Mouse (Mus musculus): ENCODE results near the gene Anapc15. TPM values are rescaled to one million over a fixed set of nuclear protein-coding genes. Genes with fewer than 3 reads are reported as not detected.

Anapc15 gene
- total RNA-seq, 4 experiments from 2014 or later: 30.2 to 37.2 (median 35.0) TPM

DNA sequence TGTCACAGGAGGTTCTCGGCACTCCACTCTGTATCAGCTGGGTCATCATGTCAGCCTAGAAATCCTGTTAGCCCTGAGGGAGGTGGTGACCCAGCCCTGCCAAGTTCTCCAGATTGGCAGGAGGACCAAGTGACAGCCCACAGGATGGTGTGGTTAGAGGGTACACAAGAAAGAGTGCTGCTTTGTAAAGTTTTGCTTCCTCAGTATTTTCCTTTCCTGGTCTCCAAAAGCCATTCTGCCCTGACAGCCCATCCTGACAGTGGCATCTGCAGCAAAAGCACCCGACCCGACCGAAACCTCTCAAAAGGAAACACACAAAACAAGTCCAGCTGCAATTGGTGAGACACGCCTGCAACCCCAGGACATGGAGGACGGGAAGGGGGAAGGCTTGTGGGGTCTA lies 19.3 kb upstream of the Anapc15 start:
- no peak for DNase-seq (ENCODE audit: low spot score in 2 of 2)

DNA sequence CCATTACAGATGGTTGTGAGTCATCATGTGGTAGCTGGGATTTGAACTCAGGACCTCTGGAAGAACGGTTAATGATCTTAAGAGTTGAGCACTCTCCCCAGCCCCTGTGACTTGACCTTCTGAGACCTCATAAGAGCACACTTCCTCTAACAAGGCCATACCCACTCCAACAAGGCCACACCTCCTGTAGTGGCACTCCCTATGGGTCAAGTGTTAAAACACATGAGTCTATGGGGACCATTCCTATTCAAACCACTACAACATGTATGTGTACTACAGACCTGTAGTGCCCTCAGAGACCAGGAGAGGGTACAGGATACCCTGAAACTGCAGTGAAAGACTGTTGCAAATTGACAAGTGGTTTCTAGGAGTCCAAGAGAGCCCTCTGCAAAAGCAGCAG lies 15.6 kb upstream of the Anapc15 start:
- DNase-seq (ENCODE audit: low spot score in 2 of 2): no peak

DNA sequence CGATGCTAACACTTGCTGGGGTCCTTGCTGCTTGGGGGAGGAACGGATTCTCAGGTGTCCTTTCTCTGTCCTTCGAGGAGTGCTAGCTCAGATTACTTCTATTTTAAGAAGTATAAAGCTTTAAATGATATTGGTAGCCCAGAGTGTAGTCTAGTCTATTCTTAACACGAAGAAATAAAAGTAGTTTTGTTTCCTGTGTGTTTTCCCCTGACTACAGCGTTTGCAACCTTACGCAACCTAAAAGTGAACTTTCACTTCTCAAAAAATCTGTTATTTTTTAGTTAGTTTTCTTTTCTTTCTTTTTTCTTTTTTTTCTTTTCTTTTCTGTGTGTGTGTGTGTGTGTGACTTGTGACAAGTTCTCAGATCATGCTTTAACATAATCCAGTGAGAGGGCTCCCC lies 11.8 kb upstream of the Anapc15 start:
- no peak for DNase-seq (ENCODE audit: low spot score in 2 of 2)

DNA sequence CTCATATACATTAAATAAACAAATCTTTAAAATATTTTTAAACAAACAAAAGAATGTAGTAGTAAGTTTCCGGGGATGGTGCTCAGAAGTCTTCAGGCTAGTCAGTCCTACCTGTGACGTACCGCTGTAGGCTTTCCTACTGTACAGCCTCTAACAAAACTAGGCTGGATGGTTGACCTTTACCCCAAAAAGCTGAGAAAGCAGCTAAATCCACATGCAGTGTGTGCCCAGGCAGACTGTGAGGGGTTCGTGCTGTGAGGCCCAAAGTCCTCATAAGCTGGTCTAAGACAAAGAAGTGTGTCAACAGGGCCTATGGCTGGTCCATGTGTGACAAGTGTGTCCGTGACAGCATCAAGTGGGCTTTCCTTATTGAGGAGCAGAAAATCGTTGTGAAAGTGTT lies 10.7 kb upstream of the Anapc15 start:
- no peak for DNase-seq (ENCODE audit: low spot score in 2 of 2)

DNA sequence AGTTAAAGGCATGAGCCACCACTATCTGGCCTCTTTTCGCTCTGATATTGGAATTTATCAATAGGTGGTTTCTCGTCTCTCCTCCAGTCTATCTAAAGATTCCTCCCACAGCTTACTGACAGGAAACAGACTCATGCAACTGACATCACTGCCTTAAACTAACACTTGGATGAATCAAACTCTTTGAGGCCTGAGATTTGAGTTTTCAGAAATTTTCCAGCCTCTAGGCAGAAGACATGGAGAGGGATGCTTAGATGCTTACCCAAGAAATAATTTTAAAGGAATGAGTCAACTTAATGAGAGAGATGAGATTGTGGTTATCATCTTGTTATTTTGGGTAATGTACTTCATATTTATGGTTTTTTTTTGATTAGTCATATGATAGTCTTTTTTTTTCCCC lies 9.7 kb upstream of the Anapc15 start:
- no peak for DNase-seq (ENCODE audit: low spot score in 2 of 2)

DNA sequence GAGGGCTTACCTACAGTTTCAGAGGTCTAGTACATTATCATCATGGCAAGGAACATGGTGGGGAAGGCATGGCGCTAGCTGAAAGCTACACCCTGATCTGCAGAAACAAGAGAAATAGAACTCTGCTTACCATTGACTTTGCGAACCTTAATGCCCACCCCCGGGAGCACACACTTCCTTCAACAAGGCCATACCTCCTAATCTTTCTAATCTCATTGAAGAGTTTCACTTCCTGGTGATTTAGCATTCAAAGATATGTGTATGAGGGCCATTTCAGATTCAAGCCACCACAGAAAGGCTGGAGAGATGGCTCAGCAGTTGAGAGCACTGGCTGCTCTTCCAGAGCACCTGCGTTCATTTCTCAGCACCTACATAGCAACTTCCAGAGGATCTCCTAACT lies 6.4 kb upstream of the Anapc15 start, which contains the start of gene Folr2:
TSS of gene Folr2 (minus strand) at position 101 of the 400 bp plus-strand sequence.
- DNase-seq (ENCODE audit: low spot score in 2 of 2): no peak

DNA sequence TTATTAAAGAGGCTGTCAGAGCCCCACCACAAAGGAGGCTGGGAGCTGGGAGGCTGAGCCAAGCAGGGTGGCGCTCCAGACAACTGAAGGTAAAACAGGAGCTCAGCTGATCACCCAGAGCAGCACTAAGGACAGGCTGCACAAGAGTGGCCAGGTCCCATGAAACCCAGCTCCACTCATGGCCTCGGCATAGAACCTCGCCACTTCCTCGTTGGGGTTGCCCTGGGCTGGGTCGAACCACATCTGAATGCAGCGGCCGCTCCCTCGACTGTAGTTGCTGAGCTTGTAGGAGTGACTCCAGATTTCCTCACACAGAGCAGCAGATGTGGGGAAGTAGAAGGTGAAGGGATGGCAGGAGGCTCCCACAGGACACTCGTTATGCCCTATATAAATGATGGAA lies 5.2 kb upstream of the Anapc15 start:
- no peak for DNase-seq (ENCODE audit: low spot score in 2 of 2)

DNA sequence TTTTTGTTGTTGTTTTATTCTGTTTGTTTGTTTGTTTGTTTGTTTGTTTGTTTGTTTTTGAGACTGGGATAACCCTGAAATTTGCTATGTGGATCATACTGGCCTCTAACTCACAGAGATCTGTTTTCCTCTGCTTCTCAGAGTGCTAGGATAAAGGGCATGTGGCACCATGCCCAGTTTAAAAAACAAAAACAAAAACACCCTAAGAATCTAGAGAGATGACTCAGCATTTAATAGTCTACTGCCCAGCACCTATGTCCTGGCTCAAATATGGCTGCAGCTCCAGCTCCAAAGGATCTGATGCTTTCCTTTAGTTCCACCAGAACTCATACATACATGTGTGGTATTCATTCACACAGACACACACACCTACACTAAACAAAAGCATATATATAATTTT lies 2.5 kb upstream of the Anapc15 start:
- no peak for DNase-seq (ENCODE audit: low spot score in 2 of 2)

DNA sequence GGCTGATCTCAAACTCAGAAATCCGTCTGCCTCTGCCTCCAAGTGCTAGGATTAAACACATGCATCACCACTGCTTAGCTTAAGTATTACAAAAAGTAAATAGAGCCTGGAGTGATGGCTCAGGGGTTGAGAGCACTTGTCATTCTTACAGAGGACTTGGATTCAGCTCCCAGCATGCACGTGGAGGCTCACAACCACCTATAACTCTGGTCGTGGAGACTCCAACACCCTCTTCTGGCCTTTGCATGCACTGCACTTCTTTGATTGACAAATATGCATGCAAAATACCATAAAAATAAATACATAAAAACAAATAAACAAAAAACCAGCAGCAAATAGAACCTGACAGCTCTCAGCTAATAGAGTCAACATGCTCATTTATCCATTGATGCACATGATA lies 1.2 kb upstream of the Anapc15 start:
- DNase-seq (ENCODE audit: low spot score in 2 of 2): no peak

DNA sequence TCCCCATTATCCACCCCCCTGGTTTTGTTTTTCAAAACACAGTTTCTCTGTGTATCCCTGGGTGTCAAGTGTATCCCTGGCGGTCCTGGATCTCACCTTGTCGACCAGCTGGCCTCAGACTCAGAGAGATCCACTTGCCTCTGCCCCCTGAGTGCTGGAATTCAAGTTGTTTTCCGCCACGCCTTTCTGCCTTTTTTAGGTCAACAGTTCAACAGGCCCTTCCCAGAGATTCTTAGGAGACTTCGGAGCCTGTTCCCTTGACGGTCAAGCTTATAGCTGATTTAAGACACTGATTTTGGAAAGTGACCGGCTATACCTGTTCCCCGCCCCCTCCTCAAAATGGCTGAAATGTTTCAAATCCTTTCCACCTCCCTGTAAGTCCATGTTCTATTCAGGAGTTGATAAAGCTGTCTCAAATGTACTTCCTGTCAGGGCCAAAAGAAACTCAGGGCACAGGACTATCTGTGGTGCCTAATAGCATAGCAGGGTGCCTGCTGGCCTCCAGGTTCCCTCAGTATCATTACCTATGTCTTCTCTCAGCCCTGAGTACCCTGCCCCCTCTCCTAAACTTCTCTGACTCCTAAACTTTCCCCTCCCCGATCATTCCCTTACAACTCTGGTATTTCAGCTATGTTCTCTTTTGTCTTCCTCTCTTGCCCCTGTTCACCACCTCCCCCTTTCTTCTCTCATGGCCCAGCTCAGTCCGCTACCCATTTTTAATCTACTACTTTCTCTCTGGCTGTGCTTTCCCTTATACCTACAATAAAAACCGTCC lies 3.2 kb downstream of the Anapc15 start:
- no peak for DNase-seq (ENCODE audit: low spot score in 2 of 2)

DNA sequence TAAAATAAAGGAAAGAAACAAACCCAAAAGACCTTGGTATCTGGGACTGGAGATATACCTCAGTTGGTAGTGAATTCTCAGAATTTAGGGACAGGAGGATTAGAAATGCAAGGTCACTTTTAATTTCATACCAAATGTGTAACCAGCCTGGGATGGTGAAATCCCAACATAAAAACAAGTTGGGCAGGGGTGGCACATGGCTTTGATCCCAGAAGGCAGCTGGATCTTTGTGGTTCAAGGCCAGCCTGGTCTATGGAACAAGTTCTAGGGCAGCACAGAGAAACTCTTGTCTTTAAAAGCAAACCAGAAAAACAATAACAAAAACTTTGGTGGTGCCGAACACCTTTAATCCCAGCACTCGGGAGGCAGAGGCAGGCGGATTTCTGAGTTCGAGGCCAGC lies 4.0 kb downstream of the Anapc15 start:
- no peak for DNase-seq (ENCODE audit: low spot score in 2 of 2)

DNA sequence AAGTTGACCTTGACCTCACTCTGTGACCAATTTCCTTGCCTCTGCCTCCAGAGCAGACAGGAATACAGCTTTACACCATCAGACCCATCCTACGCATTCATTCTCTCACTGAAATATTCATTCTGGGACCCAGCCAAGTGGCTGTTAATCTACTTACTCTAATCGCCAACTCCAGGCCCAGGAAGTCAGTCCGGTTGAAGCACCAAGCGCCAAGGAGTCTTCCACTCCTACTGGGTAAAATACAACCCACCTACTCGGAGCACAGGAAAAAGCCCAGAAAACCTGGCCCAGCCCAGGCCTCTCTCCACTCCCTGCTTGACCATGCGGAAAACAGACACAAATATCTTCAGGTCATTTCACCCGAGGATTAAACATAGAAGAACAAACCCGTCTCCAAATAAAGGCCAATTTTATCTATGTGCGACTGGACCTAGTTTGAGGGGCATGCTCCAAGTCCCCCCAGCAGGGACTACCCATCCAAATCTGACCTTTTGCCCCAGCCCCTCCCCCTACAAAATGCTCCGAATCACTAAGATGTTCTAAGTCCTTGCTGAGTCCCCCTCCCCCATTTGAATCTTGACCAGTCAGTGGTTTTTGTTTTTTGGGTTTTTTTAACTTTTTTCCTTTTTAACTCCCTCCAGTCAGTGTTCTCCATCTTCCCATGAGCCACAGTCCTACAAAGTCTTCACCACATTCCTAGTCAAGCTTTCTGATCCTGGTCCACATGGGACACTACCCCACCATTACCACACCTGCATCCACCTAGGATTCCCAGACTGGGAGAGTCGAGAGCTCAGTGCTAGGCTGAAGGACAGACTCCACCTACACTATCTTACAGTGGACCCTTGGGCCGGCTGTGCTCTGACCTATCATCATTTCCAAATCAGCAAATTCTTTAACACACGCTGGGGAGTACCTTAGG lies 5.0 kb downstream of the Anapc15 start:
- DNase-seq (ENCODE audit: low spot score in 2 of 2): no peak

DNA sequence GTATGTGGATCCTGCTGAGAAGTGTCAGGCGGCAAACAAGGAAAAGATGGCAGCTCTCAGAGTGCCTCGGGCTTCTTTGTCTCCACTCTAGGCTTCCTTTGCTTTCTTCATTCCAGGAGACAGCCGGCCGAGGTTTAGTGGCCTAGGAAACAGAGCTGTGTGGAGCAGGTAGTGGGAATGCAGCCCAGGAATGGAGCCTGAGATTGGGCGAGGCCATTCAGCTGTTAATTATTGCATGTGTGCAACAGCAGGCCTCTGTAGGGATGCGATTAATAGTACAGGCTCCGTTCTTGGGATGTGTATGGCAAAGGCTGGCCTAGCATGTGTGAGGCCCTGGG lies 5.6 kb downstream of the Anapc15 start:
- DNase-seq (ENCODE audit: low spot score in 2 of 2): no peak

DNA sequence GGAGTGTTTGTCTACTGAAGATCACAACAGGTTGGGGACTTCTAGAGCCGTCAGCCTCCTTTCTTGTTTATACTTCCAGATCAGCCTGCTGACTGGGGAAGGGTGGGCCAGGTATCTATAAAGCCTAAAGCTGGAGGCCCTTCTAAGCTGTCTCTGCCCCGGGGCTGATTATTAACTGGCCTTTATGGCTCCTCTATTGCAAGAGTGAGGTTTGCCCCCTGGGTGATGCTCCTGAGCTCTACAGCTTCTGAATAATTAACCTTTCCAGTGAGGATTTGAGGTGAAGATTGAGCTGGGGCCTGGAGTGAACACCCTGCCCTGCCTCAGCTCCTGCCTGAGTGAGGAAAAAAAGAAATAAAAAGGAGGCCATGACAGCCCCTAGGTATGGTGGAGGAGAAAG lies 7.1 kb downstream of the Anapc15 start, which contains the start of gene Folr1:
TSS of gene Folr1 (minus strand) at position 160 of the 400 bp plus-strand sequence.
- DNase-seq (ENCODE audit: low spot score in 2 of 2): no peak

DNA sequence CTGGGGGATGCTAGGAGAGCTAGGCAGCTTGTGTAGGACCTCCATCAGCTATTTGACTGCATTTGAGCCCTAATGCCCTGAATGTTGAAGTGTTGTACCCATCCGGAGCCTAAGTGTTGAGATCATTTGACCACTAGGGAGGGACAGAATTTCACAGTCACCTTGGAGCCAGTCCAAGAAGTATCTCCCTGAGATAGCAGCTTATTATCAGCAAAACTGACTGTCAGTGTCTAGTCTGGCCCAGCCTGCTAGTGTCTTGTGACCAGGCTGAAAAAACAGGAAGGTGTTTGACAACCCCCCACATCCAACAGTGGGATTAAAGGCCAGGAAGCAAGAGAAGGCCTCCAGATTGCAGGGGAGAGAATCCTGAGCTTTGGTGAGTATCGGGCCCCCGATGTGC lies 7.8 kb downstream of the Anapc15 start:
- no peak for DNase-seq (ENCODE audit: low spot score in 2 of 2)

DNA sequence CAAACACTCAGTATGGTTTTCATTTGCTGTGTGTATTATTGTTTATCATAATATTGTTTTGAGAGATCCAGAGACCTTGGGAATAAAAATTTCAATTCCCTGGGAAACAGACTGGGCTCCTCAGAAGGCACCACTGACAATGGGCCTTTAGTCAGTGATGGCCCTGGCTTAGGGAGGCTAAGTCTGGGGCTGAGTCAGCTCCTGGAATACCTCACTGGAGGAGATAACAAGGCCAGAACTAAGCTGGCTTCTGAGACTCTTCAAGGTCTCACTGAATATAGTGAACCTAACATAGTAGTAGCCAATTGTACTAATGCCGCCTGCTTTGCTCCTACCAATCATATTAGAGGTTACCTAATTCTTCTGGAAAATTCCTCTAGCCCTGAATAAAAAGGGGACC lies 12.5 kb downstream of the Anapc15 start:
- DNase-seq (ENCODE audit: low spot score in 2 of 2): no peak

DNA sequence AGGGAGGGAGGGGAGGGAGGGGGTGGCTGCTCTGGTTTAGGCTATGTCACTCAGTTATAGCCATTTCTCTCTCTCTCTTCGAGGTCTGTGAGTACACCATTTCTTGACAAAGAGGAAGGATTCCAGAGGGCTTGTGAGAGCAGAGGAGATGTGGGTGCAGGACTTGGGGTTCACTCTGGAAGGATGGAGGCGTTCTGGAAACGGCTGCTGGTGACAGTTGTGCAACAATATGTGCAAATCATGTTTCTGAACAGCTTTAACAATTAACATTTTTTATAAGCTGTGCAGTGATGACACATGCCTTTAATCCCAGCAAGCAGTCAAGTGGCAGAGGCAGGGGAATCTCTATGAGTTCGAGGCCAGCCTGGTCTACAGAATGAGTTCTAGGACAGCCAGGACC lies 17.3 kb downstream of the Anapc15 start:
- peak in 1 of 2 experiments; percentile 58 for DNase-seq (ENCODE audit: low spot score in 2 of 2)

DNA sequence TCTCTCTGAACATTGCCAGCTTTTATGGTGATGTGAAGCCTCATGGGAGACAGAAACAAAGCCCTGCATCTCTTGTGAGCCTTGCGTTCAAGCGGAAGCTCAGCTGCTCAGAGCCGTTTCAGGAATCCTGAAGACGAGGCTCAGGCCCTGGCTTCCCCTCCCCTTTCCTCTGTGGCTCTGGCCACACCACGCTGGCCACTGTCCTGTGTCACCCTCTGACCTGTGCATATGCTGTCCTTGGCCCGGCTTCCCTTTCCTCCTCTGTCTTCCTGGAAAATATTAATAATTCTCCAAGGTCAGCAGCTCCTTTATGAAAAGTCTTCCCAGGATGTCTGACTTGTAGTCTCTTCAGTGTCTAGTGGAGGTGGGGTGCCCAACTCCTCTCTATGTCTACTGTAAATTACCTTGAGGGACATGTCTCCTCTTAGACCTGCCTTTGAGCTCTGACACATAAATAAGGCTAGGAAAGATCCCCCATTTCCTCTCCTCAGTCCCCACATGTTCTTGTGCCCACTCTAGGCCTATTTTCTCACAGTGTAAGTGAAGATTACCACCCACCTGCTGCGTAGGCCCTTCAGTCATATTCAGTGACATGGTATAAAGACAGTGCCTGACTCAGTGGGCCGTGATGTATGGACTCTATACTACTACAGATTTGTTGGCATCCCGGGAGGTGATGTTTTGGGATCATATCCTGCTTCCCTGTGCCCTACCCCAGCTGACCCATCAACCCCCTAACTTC lies 19.1 kb downstream of the Anapc15 start:
- no peak for DNase-seq (ENCODE audit: low spot score in 2 of 2)

DNA sequence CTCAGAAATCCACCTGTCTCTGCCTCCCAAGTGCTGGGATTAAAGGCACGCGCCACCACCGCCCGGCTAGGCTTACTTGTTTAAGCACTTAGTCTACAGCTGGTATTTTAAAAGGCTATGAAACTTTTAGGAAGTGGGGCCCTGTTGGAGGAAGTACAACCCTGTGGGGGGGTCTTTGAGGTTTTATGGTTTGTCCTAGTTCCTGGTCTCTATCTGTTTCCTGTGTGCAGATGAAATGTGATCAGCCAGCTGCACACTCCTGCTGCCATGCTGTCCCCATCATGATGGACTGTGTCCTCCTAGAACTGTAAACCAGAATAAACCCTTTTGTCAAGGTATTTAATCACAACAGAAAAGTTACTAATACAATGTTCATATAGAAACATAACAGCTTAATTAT lies 20.6 kb downstream of the Anapc15 start:
- no peak for DNase-seq (ENCODE audit: low spot score in 2 of 2)

DNA sequence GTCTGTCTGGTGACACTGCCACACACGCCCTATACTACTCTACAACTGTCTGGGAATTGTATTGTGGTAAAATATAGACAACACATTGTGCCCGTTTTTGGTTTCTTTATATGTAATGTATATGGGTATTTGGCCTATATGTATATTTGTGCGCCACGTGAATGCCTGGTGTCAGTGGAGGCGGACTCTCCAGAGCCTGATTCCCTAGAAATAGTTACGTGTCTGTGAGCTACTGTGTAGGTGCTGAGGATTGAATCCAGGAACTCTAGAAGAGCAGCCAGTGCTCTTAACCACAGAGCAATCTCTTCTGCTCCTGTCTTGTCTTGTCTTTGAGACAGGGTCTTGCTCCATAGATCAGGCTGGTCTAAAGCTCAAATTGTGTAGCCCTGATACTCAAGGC lies 22.8 kb downstream of the Anapc15 start:
- DNase-seq (ENCODE audit: low spot score in 2 of 2): no peak

DNA sequence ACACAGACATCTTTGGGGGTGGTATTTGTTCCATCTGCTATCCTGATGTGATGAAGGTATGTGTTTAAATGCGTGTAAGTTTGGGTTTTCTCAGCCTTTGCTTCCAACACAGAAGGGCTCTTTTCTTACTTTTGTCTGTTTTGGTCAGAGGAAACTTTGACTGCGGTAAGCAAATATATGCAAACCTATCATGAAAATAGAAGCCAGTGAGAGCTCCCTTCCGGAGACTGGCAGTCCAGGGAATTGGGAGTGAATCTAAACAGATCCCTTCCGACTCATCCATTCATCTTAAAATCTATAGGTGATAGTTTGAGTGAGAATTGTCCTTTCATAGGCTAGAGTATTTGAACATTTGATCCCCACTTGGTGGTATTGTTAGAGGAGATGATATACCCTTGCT lies 24.9 kb downstream of the Anapc15 start:
- DNase-seq (ENCODE audit: low spot score in 2 of 2): no peak

DNA sequence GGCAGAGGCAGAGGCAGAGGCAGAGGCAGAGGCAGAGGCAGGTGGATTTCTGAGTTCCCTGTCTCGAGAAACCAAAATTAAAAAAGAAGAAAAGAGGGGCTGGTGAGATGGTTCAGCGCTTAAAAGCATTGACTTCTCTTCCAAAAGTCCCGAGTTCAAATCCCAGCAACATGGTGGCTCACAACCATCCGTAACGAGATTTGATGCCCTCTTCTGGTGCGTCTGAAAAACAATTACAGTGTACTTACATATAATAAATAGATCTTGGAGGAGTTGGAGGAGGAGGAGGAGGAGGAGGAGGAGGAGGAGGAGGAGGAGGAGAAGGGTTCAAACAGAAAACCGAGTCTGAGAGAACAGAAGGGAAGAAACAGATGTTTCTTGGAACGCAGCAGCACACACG lies 32.2 kb downstream of the Anapc15 start:
- DNase-seq (ENCODE audit: low spot score in 2 of 2): no peak

All from layer of hippocampus, adult 8-10 months (tissue).